Mouse (Mus musculus): ENCODE data around the gene Mcrs1.

- TF ChIP-seq CTCF (IDR thresholded peaks at IDR 0.05; ENCODE audit: low read depth) (no peak), EP300 (optimal IDR thresholded peaks at IDR 0.05) (no peak)
Observed at GRCm38 (mm10) chr15:99259167-99259729, 7.5 kb upstream of the Mcrs1 start.
